Mouse (Mus musculus) lung, embryonic 14.5 days (tissue): ENCODE results near the gene Anapc7. TPM values are rescaled to one million over a fixed set of nuclear protein-coding genes. Genes with fewer than 3 reads are reported as not detected.
A peak's percentile ranks its signal among the peaks of the same experiment; 100 is the strongest.

Experiments
- ATAC-seq: fragments of 200-750 bp; cut with Nextera tagmentation; 2 replicates; pipeline ENCODE4 v1.8.0; 2017; ENCODE audit warnings: mild to moderate bottlenecking, moderate TSS enrichment, moderate library complexity; ENCODE audit not compliant: insufficient read depth
- DNase-seq: peaks from one replicate; pipeline ENCODE4 v3.0.0-alpha.2; 2015
- H3K27ac ChIP-seq: fragments of 300-500 bp; sonication (generic); 2 replicates; pipeline ENCODE4 v1.5.1; 2014; ENCODE audit warnings: low read depth, mild to moderate bottlenecking, moderate library complexity
- H3K27me3 ChIP-seq: fragments of 300-500 bp; sonication (generic); 2 replicates; pipeline ENCODE4 v1.6.1; 2014; ENCODE audit warnings: low read length, control low read depth; ENCODE audit not compliant: insufficient read depth
- H3K36me3 ChIP-seq: fragments of 300-500 bp; sonication (generic); 2 replicates; pipeline ENCODE4 v1.6.1; 2014; ENCODE audit warnings: control low read depth; ENCODE audit not compliant: insufficient read depth
- H3K4me1 ChIP-seq: fragments of 300-500 bp; sonication (generic); 2 replicates; pipeline ENCODE4 v1.6.1; 2014; ENCODE audit warnings: antibody characterized with exemption, control low read depth; ENCODE audit not compliant: insufficient read depth
- H3K4me2 ChIP-seq: fragments of 300-500 bp; sonication (generic); 2 replicates; pipeline ENCODE4 v1.6.1; 2014; ENCODE audit warnings: mild to moderate bottlenecking
- H3K4me3 ChIP-seq: fragments of 300-500 bp; sonication (generic); 2 replicates; pipeline ENCODE4 v1.5.1; 2014; ENCODE audit warnings: low read depth, low read length
- H3K9ac ChIP-seq: fragments of 300-500 bp; sonication (generic); 2 replicates; pipeline ENCODE4 v1.6.1; 2014
- H3K9me3 ChIP-seq: fragments of 300-500 bp; sonication (generic); 2 replicates; pipeline ENCODE4 v1.6.1; 2016; ENCODE audit warnings: low read depth, low read length, control low read depth
- CTCF ChIP-seq: IDR thresholded peaks from 2 replicates; pipeline ENCODE4 v1.5.1; 2016; ENCODE audit warnings: antibody characterized with exemption, low read depth
- WGBS: fragments of 180-500 bp; shearing (Covaris S2); extraction: QIAGEN DNeasy Blood & Tissue Kit; methylation state at CpG from one replicate; pipeline ENCODE4 v1.1.7; 2014; 5-methylcytosine and 5-hydroxymethylcytosine counted together
- polyA plus RNA-seq: library from polyadenylated mRNA; unstranded; fragments of >200 nt; fragmentation: Nextera tagmentation; extraction: Ambion mirVana; gene quantifications from 2 replicates; pipeline ENCODE4 v1.2.1, GENCODE M21; 2014

The Anapc7 gene
- polyA plus RNA-seq, 1 experiment from 2014 or later = 31.9 TPM

DNA sequence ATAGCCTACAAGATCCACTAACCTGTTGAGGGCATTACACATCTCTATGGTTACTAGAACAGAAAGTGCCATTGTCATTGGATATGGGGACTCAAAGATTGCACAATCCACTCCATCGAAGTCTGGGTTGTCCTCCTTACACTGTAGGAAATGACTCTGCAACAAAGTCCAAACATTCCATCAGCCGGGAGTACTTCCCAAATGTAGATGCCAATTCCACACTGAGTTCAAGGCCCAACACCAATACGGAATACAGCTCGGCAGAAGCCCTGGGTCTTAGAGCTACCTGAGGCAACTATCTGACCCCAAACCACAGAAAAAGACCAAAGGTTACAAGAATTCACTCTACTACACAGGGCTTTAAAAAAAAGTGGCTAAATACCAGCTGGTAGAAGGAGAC is 36.6 kb downstream of the Anapc7 start:
- 78% methylated on average over 4 of the region's 4 CpGs for WGBS

DNA sequence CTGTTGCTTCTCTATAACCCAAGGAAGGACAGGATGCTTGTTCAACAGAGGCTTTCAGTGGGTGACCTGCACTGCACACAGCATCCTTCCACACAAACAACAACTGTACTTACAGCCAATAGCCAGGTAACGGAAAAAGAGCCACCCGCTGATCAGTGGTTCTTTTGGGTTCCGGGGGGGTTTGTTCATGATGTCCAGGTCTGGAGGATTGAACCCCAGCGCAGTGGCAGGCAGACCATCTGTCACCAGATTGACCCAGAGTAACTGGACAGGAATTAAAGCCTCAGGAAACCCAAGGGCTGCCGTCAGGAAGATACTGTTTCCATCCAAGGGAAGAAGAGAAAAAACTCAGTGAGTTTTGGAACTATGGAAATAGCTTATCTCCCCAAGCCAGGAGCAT is 37.8 kb downstream of the Anapc7 start:
- no peaks in the 10 kb centered on the region for H3K9me3 ChIP-seq
- H3K27me3 ChIP-seq = no peaks in the 10 kb centered on the region
- H3K27ac ChIP-seq = no peak overlapping the region
- no peak for TF ChIP-seq CTCF
- H3K4me2 ChIP-seq = no peak overlapping the region
- WGBS = 91% methylated on average over 5 of the region's 5 CpGs
- no peaks in the 10 kb centered on the region for H3K4me1 ChIP-seq
- ATAC-seq = no peak
- H3K36me3 ChIP-seq = peaks cover 100% of the 10 kb centered on the region
- no peak for DNase-seq
- H3K4me3 ChIP-seq = no peak overlapping the region
- H3K9ac ChIP-seq = no peak overlapping the region

More for the DNA sequence above, 36.6 kb downstream of the Anapc7 start:
- Histone ChIP-seq H3K27ac (no peak overlapping the region), H3K27me3 (no peaks in the 10 kb centered on the region), H3K4me2 (no peak overlapping the region), H3K4me3 (no peak overlapping the region), H3K36me3 (peaks cover 100% of the 10 kb centered on the region), H3K9me3 (no peaks in the 10 kb centered on the region), H3K4me1 (no peaks in the 10 kb centered on the region), H3K9ac (no peak overlapping the region)
- ATAC-seq = no peak
- no peak for DNase-seq
- no peak for TF ChIP-seq CTCF

DNA sequence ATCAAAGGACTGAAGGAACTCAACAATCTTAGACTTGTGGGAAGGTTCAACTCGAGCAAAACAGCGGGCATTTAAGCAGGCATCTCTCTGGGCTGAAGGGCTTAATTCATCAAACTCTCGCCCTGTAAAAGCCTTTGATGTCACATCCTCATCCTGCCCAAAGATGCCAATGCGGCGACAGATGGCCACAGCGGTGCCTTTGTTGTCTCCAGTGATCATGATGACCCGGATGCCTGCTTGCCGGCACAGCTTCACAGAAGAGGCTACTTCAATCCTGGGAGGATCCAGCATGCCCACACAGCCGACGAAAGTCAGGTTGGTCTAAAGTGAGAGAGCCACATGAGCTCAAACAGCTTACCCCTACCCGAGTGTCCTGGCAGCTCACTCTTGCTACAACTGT is 39.2 kb downstream of the Anapc7 start:
- DNase-seq (no peak), ATAC-seq (no peak)
- H3K4me3 ChIP-seq = no peak overlapping the region
- no peaks in the 10 kb centered on the region for H3K9me3 ChIP-seq
- H3K27me3 ChIP-seq = no peaks in the 10 kb centered on the region
- 80% methylated on average over 11 of the region's 11 CpGs for WGBS
- H3K36me3 ChIP-seq = peaks cover 100% of the 10 kb centered on the region
- no peak for TF ChIP-seq CTCF
- no peak overlapping the region for H3K9ac ChIP-seq
- H3K4me2 ChIP-seq = no peak overlapping the region
- no peak overlapping the region for H3K27ac ChIP-seq
- H3K4me1 ChIP-seq = no peaks in the 10 kb centered on the region

DNA sequence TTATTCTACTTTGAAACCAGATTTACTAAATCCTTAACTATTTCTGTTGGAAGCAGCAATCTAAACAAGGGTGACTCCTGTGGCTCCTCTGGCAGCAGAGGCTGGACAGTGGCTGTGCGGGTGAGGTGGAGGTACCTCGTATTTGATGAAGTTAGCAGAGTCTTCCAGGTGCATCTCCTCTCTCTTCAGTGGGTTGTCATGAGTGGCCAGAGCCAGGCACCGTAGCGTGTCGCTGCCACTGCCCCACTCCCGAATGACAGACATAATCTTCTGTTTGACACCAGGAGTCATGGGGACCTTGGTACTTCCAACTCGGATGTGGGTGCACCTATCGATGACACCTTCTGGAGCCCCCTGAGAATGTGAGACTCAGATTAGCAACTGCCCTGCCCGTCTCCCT is 39.9 kb downstream of the Anapc7 start:
- Histone ChIP-seq H3K4me2 (no peak overlapping the region), H3K4me1 (no peaks in the 10 kb centered on the region), H3K27me3 (no peaks in the 10 kb centered on the region), H3K36me3 (peaks cover 100% of the 10 kb centered on the region), H3K27ac (no peak overlapping the region), H3K4me3 (no peak overlapping the region), H3K9ac (no peak overlapping the region), H3K9me3 (no peaks in the 10 kb centered on the region)
- no peak for TF ChIP-seq CTCF
- DNase-seq (no peak), ATAC-seq (no peak)
- 86% methylated on average over 9 of the region's 9 CpGs for WGBS

DNA sequence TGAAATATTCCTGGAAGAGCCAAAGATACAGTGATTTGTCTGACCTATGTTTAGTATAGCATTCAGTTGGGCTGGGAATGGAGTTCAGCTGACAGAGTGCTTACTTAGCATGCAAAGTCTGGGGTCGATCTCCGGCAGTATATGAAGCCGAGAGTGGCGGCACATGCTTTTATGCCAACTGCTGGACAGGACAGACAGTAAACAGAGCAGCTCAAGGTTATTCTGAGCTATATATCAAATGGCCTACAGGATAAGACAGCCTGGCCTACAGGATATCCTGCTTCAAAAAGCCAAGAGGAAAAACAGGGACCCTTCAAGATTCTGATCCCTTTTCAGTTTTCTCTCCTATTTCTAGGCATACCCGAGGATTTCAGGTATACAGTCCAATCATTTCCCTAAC is 50.2 kb downstream of the Anapc7 start:
- peaks cover 99% of the 10 kb centered on the region for H3K36me3 ChIP-seq
- H3K4me3 ChIP-seq = no peak overlapping the region
- DNase-seq (peak; percentile 25), ATAC-seq (no peak)
- no peak overlapping the region for H3K4me2 ChIP-seq
- no peak overlapping the region for H3K27ac ChIP-seq
- no peak for TF ChIP-seq CTCF
- H3K9me3 ChIP-seq = no peaks in the 10 kb centered on the region
- no peak overlapping the region for H3K9ac ChIP-seq
- no peaks in the 10 kb centered on the region for H3K4me1 ChIP-seq
- no peaks in the 10 kb centered on the region for H3K27me3 ChIP-seq
- WGBS = 69% methylated on average over 5 of the region's 5 CpGs

DNA sequence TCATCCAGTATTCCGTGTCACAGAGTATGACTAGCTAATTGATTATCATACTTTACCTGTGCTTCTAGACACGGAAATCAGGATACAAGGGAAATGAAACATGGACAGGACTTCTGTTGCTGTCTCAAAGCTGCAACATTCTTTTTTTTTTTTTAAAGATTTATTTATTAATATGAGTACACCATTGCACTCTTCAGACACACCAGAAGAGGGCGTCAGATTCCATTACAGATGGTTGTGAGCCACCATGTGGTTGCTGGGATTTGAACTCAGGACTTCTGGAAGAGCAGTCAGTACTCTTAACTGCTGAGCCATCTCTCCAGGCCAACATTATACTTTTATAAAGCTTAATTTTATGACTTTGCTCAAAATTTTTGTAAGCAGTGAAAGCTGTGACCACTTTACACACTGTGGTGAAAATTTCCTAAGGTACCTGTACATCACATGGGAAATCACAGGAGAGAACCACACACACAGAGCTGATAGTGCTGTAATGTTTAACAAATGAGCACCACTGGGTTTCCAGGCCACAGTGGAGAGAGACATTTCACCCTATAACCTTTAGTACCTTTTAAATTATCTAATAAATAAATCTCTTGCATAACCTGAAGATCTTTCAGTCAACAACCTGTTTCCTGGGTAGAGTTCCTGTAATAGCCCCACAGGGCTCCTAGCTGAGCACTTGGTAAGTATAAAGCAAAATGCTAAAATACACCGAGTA is 53.3 kb downstream of the Anapc7 start:
- Histone ChIP-seq H3K4me3 (no peak overlapping the region), H3K27me3 (no peaks in the 10 kb centered on the region), H3K9me3 (no peaks in the 10 kb centered on the region), H3K27ac (no peak overlapping the region), H3K9ac (no peak overlapping the region), H3K4me2 (no peak overlapping the region), H3K4me1 (no peaks in the 10 kb centered on the region), H3K36me3 (peaks cover 95% of the 10 kb centered on the region)
- WGBS = 77% methylated on average over 4 of the region's 4 CpGs
- no peak for TF ChIP-seq CTCF
- ATAC-seq = no peak
- DNase-seq = no peak

DNA sequence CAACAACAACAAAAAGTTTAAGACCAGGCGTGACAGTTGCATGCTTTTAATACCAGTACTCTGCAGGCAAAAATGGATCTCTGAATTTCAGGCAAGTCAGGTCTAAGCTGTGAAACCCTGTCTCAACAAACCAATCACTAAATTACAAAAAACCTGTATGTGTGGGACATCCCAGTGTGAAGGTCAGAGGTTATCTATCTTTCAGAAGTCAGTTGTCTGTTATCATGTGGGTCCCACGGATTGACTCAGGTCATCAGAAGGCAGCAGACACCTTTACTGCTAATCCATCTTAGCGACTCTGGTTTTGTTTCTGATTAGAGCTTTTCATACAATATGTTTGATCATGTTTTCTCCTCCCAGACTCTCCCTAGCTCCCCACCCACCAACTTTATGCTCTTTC is 54.6 kb downstream of the Anapc7 start:
- 41% methylated on average over 3 of the region's 3 CpGs for WGBS
- Histone ChIP-seq H3K27me3 (no peaks in the 10 kb centered on the region), H3K9me3 (no peaks in the 10 kb centered on the region), H3K9ac (no peak overlapping the region), H3K4me3 (no peak overlapping the region), H3K4me1 (no peaks in the 10 kb centered on the region), H3K27ac (no peak overlapping the region), H3K36me3 (peaks cover 95% of the 10 kb centered on the region), H3K4me2 (no peak overlapping the region)
- DNase-seq (no peak), ATAC-seq (no peak)
- no peak for TF ChIP-seq CTCF

DNA sequence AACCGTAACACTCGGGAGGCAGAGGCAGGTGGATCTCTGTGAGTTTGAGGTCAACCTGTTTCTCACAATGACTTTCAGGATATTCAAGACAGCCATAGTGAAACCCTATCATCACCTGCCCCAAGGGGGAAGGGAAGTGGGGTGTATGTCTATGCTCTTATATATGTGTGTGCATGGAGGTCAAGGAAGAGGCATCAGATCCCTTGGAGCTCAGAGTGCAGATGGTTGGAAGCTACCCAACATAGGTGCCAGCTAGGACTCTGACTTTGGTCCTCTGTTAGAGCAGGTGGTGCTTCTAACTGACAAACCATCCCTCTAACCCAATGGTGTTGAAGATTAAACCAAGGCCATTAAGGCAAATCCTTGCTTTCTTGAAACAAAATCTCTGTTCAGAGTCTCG is 56.0 kb downstream of the Anapc7 start:
- no peak for TF ChIP-seq CTCF
- WGBS = 84% methylated on average over 3 of the region's 3 CpGs

More for the DNA sequence above, 56.0 kb downstream of the Anapc7 start:
- Histone ChIP-seq H3K4me3 (no peak overlapping the region), H3K27ac (no peak overlapping the region), H3K4me1 (no peaks in the 10 kb centered on the region), H3K27me3 (no peaks in the 10 kb centered on the region), H3K36me3 (peaks cover 94% of the 10 kb centered on the region), H3K4me2 (no peak overlapping the region), H3K9me3 (no peaks in the 10 kb centered on the region), H3K9ac (no peak overlapping the region)
- ATAC-seq (no peak), DNase-seq (no peak)
